Mouse (Mus musculus): ENCODE data around the gene Adamts13.

Adamts13 gene

DNA sequence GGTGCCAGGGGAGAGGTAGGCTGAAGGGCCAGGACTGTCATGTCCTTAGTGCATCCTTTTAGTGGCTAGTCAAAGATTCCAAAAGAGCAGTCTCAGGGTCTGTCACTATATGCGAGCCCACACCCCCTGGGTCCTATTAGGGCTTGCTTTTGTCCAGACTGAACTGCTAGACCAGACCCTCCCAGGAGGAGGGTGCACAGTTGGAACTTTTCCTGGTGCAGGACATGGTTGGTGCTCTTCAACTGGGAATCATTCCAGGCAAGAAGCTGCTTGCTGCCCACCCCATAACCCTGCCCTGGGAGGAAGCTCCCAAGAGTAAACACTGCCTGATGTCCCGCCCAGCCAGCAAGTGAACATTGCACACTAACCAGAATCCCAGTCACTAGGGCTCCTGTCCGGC lies at the start of gene Adamts13:
Gene Adamts13 (plus strand): TSS at position 301 of the 400 bp plus-strand sequence.
- no peak for DNase-seq (ENCODE audit: low spot score in 2 of 2)

DNA sequence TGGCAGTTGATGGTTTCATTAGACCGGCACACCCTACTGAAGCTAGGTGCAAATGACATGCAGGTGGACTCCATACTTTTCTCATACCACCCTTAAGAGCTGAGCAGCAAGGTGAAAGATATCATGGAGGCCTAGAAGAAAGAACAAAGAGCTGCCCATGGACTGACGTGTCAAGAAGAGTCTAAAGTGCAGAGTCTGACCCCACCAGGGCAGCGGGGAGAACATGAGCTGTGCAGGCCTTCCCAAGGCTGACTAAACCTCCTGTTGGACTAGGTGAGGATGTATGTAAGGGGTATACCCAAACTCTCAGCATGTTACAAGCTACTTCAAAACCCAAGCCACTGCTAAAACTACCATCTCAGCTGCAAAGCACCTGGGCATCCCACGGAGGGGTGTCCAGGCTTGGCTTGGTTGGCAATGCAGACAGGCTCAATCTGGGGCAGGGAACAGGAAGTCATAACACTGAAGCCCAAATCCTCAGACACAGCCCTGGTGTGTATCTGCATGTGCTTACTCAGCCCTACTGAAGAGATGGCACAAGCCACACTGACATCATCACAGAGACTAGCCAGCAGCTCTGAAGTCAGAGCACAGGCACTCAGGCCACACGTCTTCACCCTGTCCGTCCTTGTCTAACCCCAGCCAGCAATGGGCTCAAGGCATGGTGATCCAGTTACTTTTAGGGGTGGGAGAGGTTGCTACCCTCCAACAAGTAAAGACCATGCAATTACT lies 45.3 kb upstream of the Adamts13 start:
- DNase-seq (ENCODE audit: low spot score in 2 of 2) = no peak

DNA sequence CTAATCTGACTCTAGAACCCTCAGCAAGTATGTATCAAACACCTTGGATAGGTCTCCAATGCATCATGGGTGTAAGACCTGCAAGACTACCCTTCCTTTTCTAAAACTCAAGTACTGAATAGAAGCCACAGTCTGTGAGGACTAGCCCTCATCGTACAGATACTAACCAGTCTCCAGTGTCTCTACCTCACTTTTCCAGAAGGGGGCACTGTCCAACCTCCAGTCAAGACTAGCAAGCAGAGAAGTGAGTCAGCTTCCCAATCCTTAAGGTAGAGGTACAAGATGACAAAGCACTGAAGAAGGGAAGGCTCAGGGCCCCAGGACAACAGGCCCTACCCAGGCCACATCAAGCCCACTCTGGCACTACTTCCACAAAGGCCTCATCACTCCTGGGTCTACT lies 42.8 kb upstream of the Adamts13 start:
- DNase-seq (ENCODE audit: low spot score in 2 of 2) = peak in 1 of 2 experiments; percentile 60

DNA sequence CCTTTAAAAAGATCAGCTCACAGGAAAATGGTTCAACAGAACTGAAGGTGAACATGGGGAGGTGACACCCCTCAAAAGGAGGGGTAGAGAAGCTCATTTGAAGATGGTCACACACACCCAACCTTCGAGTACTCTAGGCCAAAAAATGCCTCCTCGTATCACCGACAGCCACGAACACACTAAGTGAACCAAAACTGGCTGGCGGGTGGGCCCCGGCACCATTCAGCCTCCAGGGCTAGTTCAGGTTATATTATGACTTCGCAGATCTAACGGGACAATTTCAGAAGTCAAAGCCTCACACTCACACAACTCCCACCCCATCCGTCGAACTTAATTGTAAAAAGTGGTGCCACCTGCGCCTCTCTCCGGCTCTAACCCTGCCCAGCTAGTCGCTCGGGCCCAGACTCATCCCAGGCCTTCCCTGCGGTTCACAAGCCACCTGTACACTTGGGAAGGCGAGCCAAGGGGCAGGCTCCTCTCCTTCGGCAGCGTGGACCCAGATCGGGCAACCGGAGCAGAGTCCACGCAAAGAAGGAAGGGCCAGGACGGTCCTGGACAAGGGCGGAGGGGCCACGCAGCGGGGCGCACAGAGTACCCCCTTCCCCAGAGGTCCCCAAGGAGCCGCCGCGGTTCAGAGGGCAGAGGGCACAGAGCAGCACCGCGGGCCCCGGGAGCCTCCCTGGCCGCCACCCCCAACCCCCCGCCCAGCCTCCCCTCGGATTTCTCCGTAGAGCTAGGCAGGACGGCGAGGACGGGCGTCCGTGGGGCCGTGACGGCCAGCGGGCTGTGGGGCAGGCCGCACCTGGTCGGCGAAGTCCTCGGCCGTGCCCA lies 40.5 kb upstream of the Adamts13 start:
- DNase-seq (ENCODE audit: low spot score in 2 of 2) = peak; percentile 24 to 47

GRCm38 (mm10) chr2:26933304-26934055 lies 39.7 kb upstream of the Adamts13 start, which contains the start of the genes Surf4 and Stkld1:
TSS of gene Surf4 (minus strand) at chr2:26933928.
TSS of gene Stkld1 (plus strand) at chr2:26934047.
- DNase-seq (ENCODE audit: low spot score in 2 of 2) = peak; percentile 89 to 93

- no peak for DNase-seq (ENCODE audit: low spot score in 2 of 2)
Observed at GRCm38 (mm10) chr2:26935286-26935685, 37.9 kb upstream of the Adamts13 start.

DNA sequence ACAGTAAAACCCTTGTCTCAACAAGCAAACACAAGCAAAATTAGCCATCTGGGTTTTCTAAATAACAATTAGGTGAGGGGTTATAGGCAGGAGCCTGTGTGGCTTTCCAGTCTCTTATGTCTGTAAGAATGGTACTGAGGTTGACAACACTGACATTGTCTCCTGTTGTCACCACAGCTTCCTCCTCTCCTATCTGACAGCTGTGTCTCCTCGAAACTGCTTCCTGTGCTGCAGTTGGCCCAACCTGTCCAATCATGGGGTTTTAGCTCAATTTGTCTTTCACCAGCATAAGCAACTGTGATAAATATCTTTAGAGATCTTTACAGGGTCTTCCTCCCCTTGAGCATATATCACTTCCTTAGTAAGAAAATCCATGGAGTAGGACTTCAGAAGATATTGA lies 36.8 kb upstream of the Adamts13 start:
- DNase-seq (ENCODE audit: low spot score in 2 of 2) = no peak

DNA sequence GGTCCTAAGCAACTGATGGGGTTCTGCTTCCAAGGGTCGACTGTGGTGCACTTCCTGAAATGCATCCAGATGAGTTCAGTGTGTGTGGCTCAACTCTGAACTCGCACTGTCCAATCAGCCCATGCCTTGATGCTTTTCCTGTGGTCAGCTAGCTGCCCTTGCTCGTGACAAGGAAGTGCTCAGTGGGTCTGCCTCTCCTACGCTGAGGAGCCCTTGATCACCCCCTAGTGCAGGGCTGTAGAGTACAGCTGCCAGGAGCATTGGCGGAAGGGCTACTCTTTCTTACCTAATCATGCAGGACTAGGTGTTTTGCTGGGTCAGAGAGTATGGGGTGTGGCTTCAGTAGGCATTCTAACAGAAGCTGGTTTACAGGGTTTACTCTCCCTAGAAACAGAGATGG lies 31.7 kb upstream of the Adamts13 start:
- DNase-seq (ENCODE audit: low spot score in 2 of 2) = no peak

GRCm38 (mm10) chr2:26943253-26943652 lies 30.0 kb upstream of the Adamts13 start:
- no peak for DNase-seq (ENCODE audit: low spot score in 2 of 2)

- no peak for DNase-seq (ENCODE audit: low spot score in 2 of 2)
Observed at GRCm38 (mm10) chr2:26950411-26950810, 22.8 kb upstream of the Adamts13 start.

DNA sequence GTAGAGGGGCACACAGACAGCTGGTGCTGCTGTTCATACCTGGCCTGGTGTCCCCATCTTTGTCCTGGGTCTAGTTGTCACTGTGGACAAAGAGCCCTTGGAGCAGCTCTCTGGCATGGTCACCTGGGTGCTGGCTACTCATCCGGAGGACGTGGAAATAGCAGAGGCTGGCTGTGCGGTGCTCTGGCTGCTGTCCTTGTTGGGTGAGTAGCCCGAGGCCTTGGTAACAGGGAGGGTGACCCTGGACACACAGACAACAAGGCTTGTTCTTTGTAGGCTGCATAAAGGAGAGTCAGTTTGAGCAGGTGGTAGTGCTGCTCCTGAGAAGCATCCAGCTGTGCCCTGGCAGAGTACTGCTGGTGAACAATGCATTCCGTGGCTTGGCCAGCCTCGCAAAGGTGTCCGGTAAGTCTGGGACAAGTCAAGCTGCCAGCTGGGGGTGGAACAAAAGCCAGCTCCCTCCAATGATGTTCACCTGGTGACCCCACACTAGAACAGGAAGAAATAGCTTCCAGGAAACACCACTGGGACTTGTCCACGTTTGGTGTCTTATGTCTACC lies 21.8 kb upstream of the Adamts13 start:
- no peak for DNase-seq (ENCODE audit: low spot score in 2 of 2)

- no peak for DNase-seq (ENCODE audit: low spot score in 2 of 2)
Observed at GRCm38 (mm10) chr2:26952193-26952592, 21.0 kb upstream of the Adamts13 start.

DNA sequence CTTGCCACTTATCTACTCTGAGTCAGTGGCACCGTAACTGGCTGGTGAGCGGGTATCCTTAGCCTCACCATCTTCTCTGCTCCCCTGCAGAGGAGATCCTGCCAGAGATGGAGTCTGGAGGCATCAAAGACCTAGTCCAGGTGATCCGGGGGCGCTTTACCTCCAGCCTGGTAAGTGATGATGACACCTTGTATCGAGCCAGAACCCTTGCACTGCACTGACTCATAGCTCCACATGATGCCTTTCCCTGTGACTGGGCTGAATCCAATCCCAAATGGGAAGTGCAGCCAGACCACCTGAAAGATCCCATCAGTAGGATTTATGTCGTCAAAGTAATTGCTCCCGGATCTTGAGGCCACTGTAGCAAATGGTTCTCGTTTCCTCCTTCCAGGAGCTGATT lies 20.4 kb upstream of the Adamts13 start:
- no peak for DNase-seq (ENCODE audit: low spot score in 2 of 2)

DNA sequence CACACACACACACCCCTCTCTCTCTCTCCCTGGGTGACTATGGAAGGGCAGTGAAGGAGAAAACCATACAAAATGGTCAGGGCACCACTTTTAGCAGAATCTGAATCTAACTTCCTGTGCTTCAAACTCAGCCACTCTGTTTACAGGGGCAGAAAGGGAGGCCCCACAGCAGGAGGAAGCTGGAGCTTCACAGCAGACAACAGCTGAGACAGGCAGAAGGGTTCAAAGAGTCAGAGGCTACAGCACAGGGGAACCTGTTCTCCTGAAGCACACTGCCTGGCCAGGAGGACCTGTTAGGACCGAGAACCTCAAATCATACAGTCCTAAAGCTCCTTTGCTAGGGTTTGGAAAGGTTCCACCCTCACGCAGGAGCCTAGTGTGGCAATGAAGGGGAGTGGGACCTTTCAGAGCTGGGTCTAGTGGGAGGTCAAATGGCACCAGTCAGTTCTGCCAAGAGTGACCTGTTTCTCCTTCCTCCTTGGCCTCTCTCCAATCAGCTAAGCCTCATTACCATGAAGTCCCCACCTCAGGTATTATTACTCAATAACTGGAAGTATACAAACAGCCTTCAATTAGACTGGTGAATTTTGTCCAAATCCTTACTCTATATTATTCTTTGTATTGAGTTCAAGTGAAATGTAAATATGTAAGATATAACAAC lies 18.4 kb upstream of the Adamts13 start:
- DNase-seq (ENCODE audit: low spot score in 2 of 2) = no peak

DNA sequence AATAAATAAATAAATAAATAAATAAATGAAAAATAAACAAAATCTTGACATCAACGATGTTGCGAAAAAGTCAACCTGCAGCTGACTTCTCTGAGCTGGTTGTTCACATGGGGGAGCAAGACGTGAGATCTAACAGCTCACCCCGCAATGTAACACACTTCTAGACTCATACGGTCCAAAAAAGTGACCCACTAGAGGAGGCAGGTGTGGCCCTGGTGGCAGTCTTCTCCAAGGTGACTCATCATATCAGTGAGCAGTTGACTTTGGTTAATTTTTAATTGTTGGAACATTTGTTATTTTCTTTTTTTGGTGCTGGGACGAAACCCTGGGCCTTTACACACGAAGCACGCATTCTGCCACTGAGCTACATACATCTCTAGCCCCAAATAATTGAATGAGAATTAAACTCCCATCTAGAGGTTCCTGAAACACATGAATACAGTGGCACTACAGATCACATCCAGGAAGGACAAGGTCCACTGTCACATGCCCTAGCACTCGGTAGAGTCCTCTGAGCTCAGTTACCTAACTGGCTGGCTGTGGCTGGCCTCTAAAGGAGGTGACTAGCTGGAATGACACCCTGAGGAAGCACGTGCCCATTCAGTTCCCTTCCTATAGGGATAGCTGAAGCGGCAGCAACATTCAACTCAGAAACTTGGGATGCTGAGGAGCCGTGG lies 16.3 kb upstream of the Adamts13 start:
- DNase-seq (ENCODE audit: low spot score in 2 of 2) = no peak

GRCm38 (mm10) chr2:26957488-26957859 lies 15.7 kb upstream of the Adamts13 start:
- no peak for DNase-seq (ENCODE audit: low spot score in 2 of 2)

- no peak for DNase-seq (ENCODE audit: low spot score in 2 of 2)
Observed at GRCm38 (mm10) chr2:26960756-26961155, 12.5 kb upstream of the Adamts13 start.

- peak; percentile 91 to 93 for DNase-seq (ENCODE audit: low spot score in 2 of 2)
Observed at GRCm38 (mm10) chr2:26963923-26964723, 9.1 kb upstream of the Adamts13 start, which contains the start of gene Rexo4. TSS of gene Rexo4 (minus strand) at chr2:26964386.

- no peak for DNase-seq (ENCODE audit: low spot score in 2 of 2)
Observed at GRCm38 (mm10) chr2:26964724-26965370, 8.4 kb upstream of the Adamts13 start.

Measured in heart, adult 9 months (tissue).